Mouse (Mus musculus) liver, adult 2 months (tissue): ENCODE measurements around the gene Muc2. TPM values are rescaled to one million over a fixed set of nuclear protein-coding genes. Genes with fewer than 3 reads are reported as not detected.
A peak's percentile ranks its signal among the peaks of the same experiment; 100 is the strongest.

Experiments used
- DNase-seq: peaks from one replicate; pipeline ENCODE4 v3.0.0-alpha.2; 2011; ENCODE audit warnings: low read depth, low spot score; ENCODE audit errors: extremely low read depth
- H3K27ac ChIP-seq: fragments of 200-500 bp; replicated peaks from 2 replicates; pipeline ENCODE4 v1.5.1; 2012; ENCODE audit warnings: low read depth, mild to moderate bottlenecking, control low read depth, inconsistent platforms, low read length; ENCODE audit not compliant: insufficient read depth
- H3K27me3 ChIP-seq: fragments of 200-500 bp; 2 replicates; pipeline ENCODE4 v1.6.1; 2012; ENCODE audit warnings: mild to moderate bottlenecking, moderate library complexity, low read length, inconsistent platforms; ENCODE audit not compliant: control insufficient read depth, insufficient read depth
- H3K36me3 ChIP-seq: fragments of 200-500 bp; 2 replicates; pipeline ENCODE4 v1.6.1; 2012; ENCODE audit warnings: low read length, inconsistent platforms; ENCODE audit not compliant: control insufficient read depth, insufficient read depth
- H3K4me1 ChIP-seq: fragments of 200-500 bp; 2 replicates; pipeline ENCODE4 v1.6.1; 2011; ENCODE audit warnings: low read length; ENCODE audit not compliant: control insufficient read depth, insufficient read depth
- H3K4me3 ChIP-seq: fragments of 200-500 bp; 2 replicates; pipeline ENCODE4 v1.5.1; 2011; ENCODE audit warnings: low read depth, mild to moderate bottlenecking, control low read depth, low read length, moderate library complexity; ENCODE audit not compliant: insufficient read depth
- H3K79me2 ChIP-seq: fragments of 200-500 bp; 2 replicates; pipeline ENCODE4 v1.6.1; 2012; ENCODE audit warnings: inconsistent platforms, mild to moderate bottlenecking, low read length, moderate library complexity; ENCODE audit not compliant: control insufficient read depth, insufficient read depth
- H3K9ac ChIP-seq: fragments of 200-500 bp; 2 replicates; pipeline ENCODE4 v1.6.1; 2012; ENCODE audit warnings: low read depth, mild to moderate bottlenecking, control low read depth, inconsistent platforms, low read length
- CTCF ChIP-seq: fragments of 200-500 bp; IDR thresholded peaks from 2 replicates; pipeline ENCODE4 v1.5.1; 2011; ENCODE audit warnings: low read depth, low read length, control low read depth
- POLR2A ChIP-seq: fragments of 200-500 bp; IDR thresholded peaks from 2 replicates; pipeline ENCODE4 v1.6.1; 2011; ENCODE audit warnings: low read length, control low read depth; ENCODE audit not compliant: insufficient read depth; ENCODE audit errors: extremely low read depth
- WGBS: fragments of 180-500 bp; shearing (Covaris S2); methylation state at CpG from one replicate; pipeline ENCODE4 v1.1.7; 2018; 5-methylcytosine and 5-hydroxymethylcytosine counted together
- polyA plus RNA-seq: library from polyadenylated mRNA; depleted of rRNA; stranded (reverse); fragments of >200 nt; gene quantifications from 2 replicates; pipeline ENCODE4 v1.2.3, GENCODE M21; 2012
- total RNA-seq: library from RNA; depleted of rRNA; stranded (reverse); fragments of >200 nt; gene quantifications from 2 replicates; pipeline ENCODE4 v1.2.3, GENCODE M21; 2014

The Muc2 gene
- total and polyA plus RNA-seq, 2 experiments = 3.7 TPM; not detected in 1

DNA sequence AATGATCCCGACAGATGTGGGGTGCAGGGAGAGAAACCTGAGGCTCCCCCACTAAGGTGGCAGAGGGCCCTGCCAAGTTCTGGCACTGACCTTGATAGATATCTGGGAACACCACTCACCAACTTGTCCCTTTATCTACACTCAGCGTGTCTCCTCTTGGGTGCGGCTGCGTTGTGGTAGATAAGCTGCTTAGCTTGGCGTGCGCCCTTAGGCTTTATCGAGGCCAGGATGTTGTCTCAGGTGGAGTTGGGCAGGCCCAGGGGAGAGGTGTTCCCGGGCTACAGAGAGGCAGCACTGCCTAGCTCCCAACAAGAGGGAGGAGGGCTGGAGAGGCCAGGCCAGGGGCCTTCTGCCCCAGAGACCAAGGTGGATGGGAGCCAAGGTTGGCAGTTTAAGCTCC, 80.8 kb downstream of the Muc2 start:
- 59% methylated on average over 8 of the region's 8 CpGs for WGBS
- Histone ChIP-seq H3K9ac (no peak overlapping the region), H3K36me3 (no peaks in the 10 kb centered on the region), H3K4me3 (no peak overlapping the region), H3K27me3 (no peaks in the 10 kb centered on the region), H3K79me2 (no peaks in the 10 kb centered on the region), H3K4me1 (no peaks in the 10 kb centered on the region), H3K27ac (no peak overlapping the region)
- no peak for DNase-seq
- TF ChIP-seq CTCF (no peak), POLR2A (no peak)

DNA sequence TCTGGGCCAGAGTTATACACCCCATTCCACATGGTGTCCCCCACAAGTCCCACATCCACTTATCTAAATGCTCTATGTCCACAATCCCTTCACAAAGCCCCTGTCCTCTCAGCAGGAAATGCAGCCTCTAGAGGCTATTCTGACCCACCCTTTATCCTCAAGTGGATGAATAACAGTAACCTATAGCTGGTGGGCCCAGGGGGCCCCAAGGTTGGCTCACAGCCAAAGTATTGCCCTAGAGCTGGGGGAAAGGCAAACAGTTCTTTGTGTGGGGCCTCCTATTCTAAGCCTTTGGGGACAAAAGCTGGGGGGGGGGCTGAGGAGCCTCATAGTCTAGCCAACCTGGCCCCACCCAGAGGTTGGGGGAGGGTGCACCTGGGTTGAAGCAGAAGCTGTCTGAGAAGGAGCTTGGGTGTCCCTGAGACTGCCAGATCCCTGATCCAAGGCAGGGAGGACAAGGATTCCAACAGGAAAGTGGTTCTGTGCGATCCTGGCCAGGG, 82.0 kb downstream of the Muc2 start:
- Histone ChIP-seq H3K36me3 (no peaks in the 10 kb centered on the region), H3K9ac (no peak overlapping the region), H3K79me2 (no peaks in the 10 kb centered on the region), H3K27ac (no peak overlapping the region), H3K4me1 (no peaks in the 10 kb centered on the region), H3K4me3 (no peak overlapping the region), H3K27me3 (no peaks in the 10 kb centered on the region)
- DNase-seq = no peak
- WGBS = 47% methylated on average over 1 of the region's 1 CpGs
- TF ChIP-seq POLR2A (no peak), CTCF (no peak)

DNA sequence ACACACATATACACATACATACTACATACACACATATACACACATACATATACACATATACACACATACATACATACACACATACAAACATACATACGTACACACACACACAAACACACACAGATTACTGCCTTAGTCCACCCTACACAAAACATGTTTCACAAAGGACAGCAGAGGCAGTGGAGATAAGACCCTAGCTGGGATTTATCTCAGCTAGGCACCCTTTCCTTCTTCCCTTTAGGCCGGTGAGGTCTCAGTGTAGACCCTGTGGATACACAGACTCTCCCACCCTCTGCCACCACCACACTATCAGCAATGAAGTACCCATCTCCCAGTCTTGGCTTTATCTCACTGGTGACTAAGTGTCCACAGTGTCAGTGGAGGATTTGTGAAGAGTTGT, 84.7 kb downstream of the Muc2 start:
- 85% methylated on average over 2 of the region's 2 CpGs for WGBS
- Histone ChIP-seq H3K9ac (no peak overlapping the region), H3K4me1 (no peaks in the 10 kb centered on the region), H3K27ac (no peak overlapping the region), H3K36me3 (no peaks in the 10 kb centered on the region), H3K4me3 (no peak overlapping the region), H3K27me3 (0 out of 2 replicates have a peak, but pooled peaks cover 2% of the 10 kb centered on the region), H3K79me2 (no peaks in the 10 kb centered on the region)
- TF ChIP-seq POLR2A = no peak
- no peak for TF ChIP-seq CTCF
- DNase-seq = no peak

DNA sequence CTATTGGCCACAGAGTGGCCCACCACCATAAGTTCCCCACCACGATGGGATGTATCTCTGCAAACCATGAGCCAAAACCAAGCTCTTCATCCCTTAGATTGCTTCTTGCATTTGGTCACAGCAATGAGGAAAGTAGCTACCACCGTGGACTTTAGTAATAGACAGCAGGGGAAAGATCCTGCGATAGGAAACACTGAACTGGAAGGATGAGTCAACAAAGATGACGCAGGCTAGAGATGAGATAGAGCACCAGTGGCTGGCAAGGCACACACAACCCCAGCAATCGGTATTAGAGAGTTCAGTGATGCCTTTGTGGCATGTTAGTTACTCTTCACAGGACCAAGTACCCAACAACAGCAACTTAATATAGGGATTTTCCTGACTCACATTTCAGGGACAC, 86.1 kb downstream of the Muc2 start:
- H3K4me3 ChIP-seq = no peak overlapping the region
- H3K79me2 ChIP-seq = no peaks in the 10 kb centered on the region
- H3K9ac ChIP-seq = no peak overlapping the region
- no peaks in the 10 kb centered on the region for H3K4me1 ChIP-seq
- H3K27ac ChIP-seq = no peak overlapping the region
- 79% methylated on average over 5 of the region's 5 CpGs for WGBS
- H3K27me3 ChIP-seq = 0 out of 2 replicates have a peak, but pooled peaks cover 6% of the 10 kb centered on the region
- H3K36me3 ChIP-seq = no peaks in the 10 kb centered on the region
- no peak for DNase-seq
- TF ChIP-seq POLR2A = no peak
- TF ChIP-seq CTCF = no peak

DNA sequence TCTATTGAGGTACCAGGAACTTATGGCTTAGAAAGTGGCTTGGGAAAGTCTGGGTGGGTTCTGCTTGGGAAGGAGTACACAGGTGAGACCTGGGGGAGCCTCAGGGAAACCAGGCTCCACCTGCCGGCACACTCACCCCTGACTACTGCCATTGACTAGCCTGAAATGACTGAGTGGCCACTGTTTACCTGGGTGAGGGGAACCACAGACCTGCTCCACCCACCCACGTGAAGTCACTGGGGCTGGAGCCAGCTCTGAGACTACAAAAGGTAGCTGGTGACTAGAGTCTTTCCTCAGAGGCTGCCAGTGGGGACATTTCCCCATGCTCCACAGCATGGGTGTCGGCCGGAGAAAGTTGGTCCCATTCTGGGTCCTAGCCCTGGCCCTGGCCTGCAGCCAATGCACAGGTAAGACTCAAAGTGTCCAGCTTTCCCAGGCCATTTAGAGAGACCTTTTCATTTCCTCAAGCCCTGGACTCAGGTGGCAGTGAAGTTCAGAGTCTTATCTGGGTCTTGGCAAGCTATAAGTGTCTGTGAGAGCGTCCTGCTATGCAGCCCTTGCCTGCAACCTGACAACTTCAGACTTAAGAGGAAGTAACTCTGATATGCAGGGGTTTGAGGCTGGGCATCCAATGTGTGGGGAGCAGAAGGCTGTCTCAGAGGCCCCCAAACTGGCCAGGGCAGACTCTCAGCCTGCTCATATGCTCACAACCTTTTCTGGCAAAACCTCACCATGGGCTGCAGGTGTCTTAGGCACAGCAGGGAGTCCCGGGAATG, 98.7 kb downstream of the Muc2 start, which contains the start of gene Muc5ac:
Muc5ac (plus strand) TSS at position 296 of the 776 bp plus-strand sequence.
- Histone ChIP-seq H3K27ac (no peak within 1 kb of the TSS), H3K36me3 (no peaks in the 10 kb centered on the region), H3K79me2 (no peaks in the 10 kb centered on the region), H3K9ac (no peak within 1 kb of the TSS), H3K4me3 (no peak within 1 kb of the TSS), H3K27me3 (no peaks in the 10 kb centered on the region; the same call in 1 of the 2 replicates), H3K4me1 (peaks cover 3% of the 10 kb centered on the region; the same call in 1 of the 2 replicates)
- TF ChIP-seq CTCF (no peak), POLR2A (no peak)
- WGBS = 86% methylated on average over 6 of the region's 6 CpGs
- DNase-seq = no peak

DNA sequence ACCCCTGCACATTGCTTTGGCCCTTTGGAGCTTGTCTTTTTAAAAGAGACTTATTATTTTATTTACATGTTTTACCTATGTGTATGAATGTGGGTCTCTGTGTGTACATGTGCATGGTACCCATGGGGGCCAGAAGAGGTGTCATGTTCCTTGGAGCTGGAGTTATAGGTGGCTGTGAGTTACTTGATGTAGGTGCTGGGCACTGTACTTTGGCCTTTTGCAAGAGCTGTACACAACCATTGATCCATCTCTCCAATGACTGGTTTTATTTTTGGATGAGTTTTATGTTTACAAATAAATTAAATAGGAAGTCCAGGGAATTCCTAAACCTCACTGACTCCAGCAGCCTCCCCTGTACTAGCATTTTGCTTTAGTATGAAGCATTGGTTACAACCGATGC, 104.1 kb downstream of the Muc2 start:
- 53% methylated on average over 1 of the region's 1 CpGs for WGBS
- H3K79me2 ChIP-seq = no peaks in the 10 kb centered on the region
- TF ChIP-seq POLR2A (no peak), CTCF (no peak)
- H3K27ac ChIP-seq = peak overlapping the region; percentile 52
- DNase-seq = peak; percentile 94
- peaks cover 9% of the 10 kb centered on the region for H3K4me1 ChIP-seq
- peaks cover 2% of the 10 kb centered on the region; the same call in 1 of the 2 replicates for H3K27me3 ChIP-seq
- H3K4me3 ChIP-seq = no peak overlapping the region
- no peaks in the 10 kb centered on the region for H3K36me3 ChIP-seq
- H3K9ac ChIP-seq = no peak overlapping the region
